Mouse (Mus musculus) heart, adult 2 months (tissue): Measurements from ENCODE around the gene Erf. TPM values are rescaled to one million over a fixed set of nuclear protein-coding genes. Genes with fewer than 3 reads are reported as not detected.

ENCODE experiments used
- DNase-seq, 2 experiments: peaks; one replicate each; pipeline ENCODE4 v3.0.0; 2021
- H3K27ac ChIP-seq: fragments of 200-600 bp; 2 replicates; pipeline ENCODE4 v1.8.1; 2022
- H3K27me3 ChIP-seq: fragments of 200-500 bp; 2 replicates; pipeline ENCODE4 v1.6.1; 2012; ENCODE audit warnings: mild to moderate bottlenecking, low read length, inconsistent platforms, mixed read lengths; ENCODE audit not compliant: control insufficient read depth, insufficient read depth
- H3K36me3 ChIP-seq: fragments of 200-500 bp; 2 replicates; pipeline ENCODE4 v1.6.1; 2012; ENCODE audit warnings: low read length, inconsistent platforms; ENCODE audit not compliant: control insufficient read depth, insufficient read depth
- H3K4me1 ChIP-seq: fragments of 200-500 bp; 2 replicates; pipeline ENCODE4 v1.6.1; 2011; ENCODE audit warnings: low read length; ENCODE audit not compliant: control insufficient read depth, insufficient read depth
- H3K4me3 ChIP-seq: fragments of 200-600 bp; 2 replicates; pipeline ENCODE4 v1.8.1; 2022
- H3K79me2 ChIP-seq: fragments of 200-500 bp; replicated peaks from 2 replicates; pipeline ENCODE4 v1.6.1; 2012; ENCODE audit warnings: mild to moderate bottlenecking, inconsistent platforms, low read length, moderate library complexity, mixed read lengths; ENCODE audit not compliant: control insufficient read depth, insufficient read depth
- H3K9ac ChIP-seq: fragments of 200-500 bp; 2 replicates; pipeline ENCODE4 v1.6.1; 2012; ENCODE audit warnings: low read depth, mild to moderate bottlenecking, control low read depth, inconsistent platforms, low read length, mixed read lengths
- CTCF ChIP-seq: fragments of 200-600 bp; IDR thresholded peaks from 2 replicates; pipeline ENCODE4 v1.8.1; 2022; ENCODE audit warnings: antibody characterized with exemption, mild to moderate bottlenecking, moderate library complexity
- EP300 ChIP-seq: fragments of 200-500 bp; IDR thresholded peaks from 2 replicates; pipeline ENCODE4 v1.6.1; 2011; ENCODE audit warnings: low read depth, low read length, control low read depth; ENCODE audit not compliant: insufficient read depth
- POLR2A ChIP-seq: fragments of 200-500 bp; IDR thresholded peaks from 2 replicates; pipeline ENCODE4 v1.6.1; 2011; ENCODE audit warnings: mild to moderate bottlenecking, low read depth, low read length, control low read depth; ENCODE audit not compliant: insufficient read depth
- WGBS: fragments of 180-500 bp; shearing (Covaris S2); methylation state at CpG from one replicate; pipeline ENCODE4 v1.1.7; 2018; 5-methylcytosine and 5-hydroxymethylcytosine counted together
- intact Hi-C: fragments of 180-260 bp; cut with DNase I; formaldehyde crosslinking; loops from one replicate; pipeline ENCODE4 v1.15.1; 2025
- polyA plus RNA-seq: library from polyadenylated mRNA; depleted of rRNA; stranded (reverse); fragments of >200 nt; gene quantifications from 2 replicates; pipeline ENCODE4 v1.2.3, GENCODE M21; 2012
- total RNA-seq, 2 experiments: library from RNA; stranded (reverse); gene quantifications; 2 replicates each; pipeline ENCODE4 v1.2.3; 2021

Gene Erf
- total and polyA plus RNA-seq, 3 experiments: 16.5 to 21.2 (median 17.1) TPM

DNA sequence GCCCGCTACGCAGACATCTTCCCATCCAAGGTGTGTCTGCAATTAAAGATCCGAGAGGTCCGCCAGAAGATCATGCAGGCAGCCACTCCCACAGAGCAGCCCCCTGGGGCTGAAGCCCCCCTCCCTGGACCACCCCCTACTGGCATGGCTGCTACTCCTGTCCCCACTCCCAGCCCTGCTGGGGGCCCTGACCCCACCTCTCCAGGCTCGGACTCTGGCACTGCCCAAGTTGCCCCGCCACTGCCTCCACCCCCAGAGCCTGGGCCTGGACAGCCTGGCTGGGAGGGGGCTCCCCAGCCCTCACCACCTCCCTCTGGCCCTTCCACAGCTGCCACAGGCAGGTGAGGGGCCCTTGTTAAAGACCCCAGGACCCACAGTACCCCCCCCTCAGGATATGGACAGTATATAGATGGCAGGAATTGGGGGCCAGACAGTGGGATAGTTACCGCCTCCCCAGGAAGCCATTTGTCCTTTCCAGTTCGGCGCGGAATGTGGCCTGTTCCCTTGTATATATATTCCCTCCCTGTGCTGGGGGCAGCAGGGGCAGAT, 42.7 kb upstream of the Erf start:
- DNase-seq: peak in 1 of 2 experiments; percentile 14
- no peak overlapping the region for H3K9ac ChIP-seq
- intact Hi-C loops: no loop called here
- no peak overlapping the region for H3K4me3 ChIP-seq
- no peak for TF ChIP-seq CTCF
- no peak for TF ChIP-seq POLR2A
- TF ChIP-seq EP300: no peak
- H3K4me1 ChIP-seq: no peaks in the 10 kb centered on the region
- WGBS: 81% methylated on average over 10 of the region's 10 CpGs
- no peaks in the 10 kb centered on the region for H3K27me3 ChIP-seq
- no peaks in the 10 kb centered on the region for H3K79me2 ChIP-seq
- H3K27ac ChIP-seq: no peak overlapping the region
- no peaks in the 10 kb centered on the region for H3K36me3 ChIP-seq

DNA sequence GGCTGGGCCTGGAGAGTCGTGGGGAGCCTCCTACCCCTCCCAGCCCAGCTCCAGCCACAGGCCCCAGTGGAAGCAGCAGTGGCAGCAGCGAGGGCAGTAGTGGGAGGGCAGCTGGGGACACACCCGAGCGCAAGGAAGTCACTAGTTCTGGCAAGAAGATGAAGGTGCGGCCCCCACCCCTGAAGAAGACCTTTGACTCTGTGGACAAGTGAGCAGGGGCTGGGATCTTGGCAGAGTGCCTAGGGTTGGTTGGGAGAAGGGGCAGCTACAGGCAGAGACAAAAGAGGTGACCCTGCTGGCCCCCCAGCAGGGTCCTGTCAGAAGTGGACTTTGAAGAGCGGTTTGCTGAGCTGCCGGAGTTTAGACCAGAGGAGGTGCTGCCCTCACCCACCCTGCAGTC, 41.5 kb upstream of the Erf start:
- peak; percentile 4 to 21 for DNase-seq
- TF ChIP-seq EP300: no peak
- TF ChIP-seq CTCF: no peak
- TF ChIP-seq POLR2A: no peak
- Histone ChIP-seq H3K4me3 (no peak overlapping the region), H3K27ac (no peak overlapping the region), H3K36me3 (no peaks in the 10 kb centered on the region), H3K79me2 (no peaks in the 10 kb centered on the region), H3K4me1 (no peaks in the 10 kb centered on the region), H3K27me3 (no peaks in the 10 kb centered on the region), H3K9ac (no peak overlapping the region)
- intact Hi-C loops: no loop called here
- 62% methylated on average over 7 of the region's 7 CpGs for WGBS

DNA sequence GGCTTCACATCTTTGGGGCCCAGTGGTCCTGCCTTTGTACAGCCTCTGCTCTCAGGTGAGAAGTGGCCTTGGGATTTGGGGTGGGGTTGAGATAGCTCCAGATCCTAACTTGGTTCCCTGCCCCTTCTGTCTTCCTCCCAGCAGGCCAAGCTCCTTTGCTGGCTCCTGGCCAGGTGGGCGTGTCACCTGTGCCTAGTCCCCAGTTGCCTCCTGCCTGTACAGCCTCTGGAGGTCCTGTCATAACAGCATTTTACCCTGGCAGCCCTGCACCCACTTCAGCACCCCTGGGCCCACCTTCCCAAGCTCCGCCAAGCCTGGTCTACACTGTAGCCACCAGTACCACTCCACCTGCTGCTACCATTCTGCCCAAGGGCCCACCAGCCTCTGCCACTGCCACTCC, 40.4 kb upstream of the Erf start:
- Histone ChIP-seq H3K9ac (no peak overlapping the region), H3K4me3 (no peak overlapping the region), H3K79me2 (no peaks in the 10 kb centered on the region), H3K36me3 (no peaks in the 10 kb centered on the region), H3K4me1 (no peaks in the 10 kb centered on the region), H3K27ac (no peak overlapping the region), H3K27me3 (no peaks in the 10 kb centered on the region)
- 69% methylated on average over 2 of the region's 2 CpGs for WGBS
- DNase-seq: peak in 1 of 2 experiments; percentile 63
- intact Hi-C loops: no loop called here
- no peak for TF ChIP-seq POLR2A
- TF ChIP-seq CTCF: no peak
- no peak for TF ChIP-seq EP300

DNA sequence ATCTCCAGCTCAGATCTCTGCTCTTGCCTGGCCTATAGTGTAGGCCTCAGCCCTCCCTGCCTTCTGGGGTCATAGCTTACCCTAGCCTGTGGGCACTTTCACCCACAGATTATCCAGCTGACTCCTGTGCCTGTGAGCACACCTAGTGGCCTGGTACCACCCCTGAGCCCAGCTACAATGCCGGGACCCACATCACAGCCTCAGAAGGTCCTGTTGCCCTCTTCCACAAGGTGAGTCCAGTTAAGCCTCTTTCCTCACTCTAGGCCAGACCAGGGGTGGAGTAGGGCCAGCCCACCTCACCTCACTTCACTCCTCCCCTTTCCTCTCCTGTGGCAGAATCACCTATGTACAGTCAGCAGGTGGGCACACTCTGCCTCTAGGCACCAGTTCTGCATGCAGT, 39.9 kb upstream of the Erf start:
- no peak overlapping the region for H3K9ac ChIP-seq
- no peak for DNase-seq
- no peak overlapping the region for H3K4me3 ChIP-seq
- WGBS: 94% methylated on average over 1 of the region's 1 CpGs
- H3K27ac ChIP-seq: no peak overlapping the region
- no peaks in the 10 kb centered on the region for H3K79me2 ChIP-seq
- no peaks in the 10 kb centered on the region for H3K27me3 ChIP-seq
- H3K4me1 ChIP-seq: no peaks in the 10 kb centered on the region
- TF ChIP-seq EP300 (no peak), CTCF (no peak), POLR2A (no peak)
- no peaks in the 10 kb centered on the region for H3K36me3 ChIP-seq
- intact Hi-C loops: no loop called here

DNA sequence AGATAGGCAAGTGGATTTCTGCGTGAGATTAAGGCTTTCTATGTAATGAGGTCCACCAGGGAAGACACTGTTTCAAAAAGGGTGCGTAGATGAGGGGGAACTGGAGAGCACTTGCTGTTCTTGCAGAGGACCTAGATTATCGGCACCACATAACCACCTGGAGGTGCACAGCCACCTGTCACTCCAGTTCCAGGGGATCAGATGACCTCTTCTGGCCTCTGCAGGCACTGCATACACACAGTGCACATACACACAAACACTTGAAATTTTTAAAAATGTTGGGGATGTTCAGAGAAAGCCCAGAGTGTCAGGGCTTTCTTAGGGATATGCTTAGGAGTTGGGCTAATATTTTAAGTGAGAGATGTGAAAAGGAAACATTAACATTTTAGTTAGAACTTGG, 39.4 kb upstream of the Erf start:
- whole genome bisulfite sequencing: 96% methylated on average over 3 of the region's 3 CpGs
- no peaks in the 10 kb centered on the region for H3K4me1 ChIP-seq
- no peak for TF ChIP-seq POLR2A
- peak; percentile 18; the same call in 1 of the 2 replicates for TF ChIP-seq CTCF
- no peaks in the 10 kb centered on the region for H3K36me3 ChIP-seq
- no peaks in the 10 kb centered on the region for H3K27me3 ChIP-seq
- H3K79me2 ChIP-seq: no peaks in the 10 kb centered on the region
- no peak overlapping the region for H3K4me3 ChIP-seq
- H3K9ac ChIP-seq: no peak overlapping the region
- intact Hi-C loops: no loop called here
- no peak overlapping the region for H3K27ac ChIP-seq
- DNase-seq: no peak

DNA sequence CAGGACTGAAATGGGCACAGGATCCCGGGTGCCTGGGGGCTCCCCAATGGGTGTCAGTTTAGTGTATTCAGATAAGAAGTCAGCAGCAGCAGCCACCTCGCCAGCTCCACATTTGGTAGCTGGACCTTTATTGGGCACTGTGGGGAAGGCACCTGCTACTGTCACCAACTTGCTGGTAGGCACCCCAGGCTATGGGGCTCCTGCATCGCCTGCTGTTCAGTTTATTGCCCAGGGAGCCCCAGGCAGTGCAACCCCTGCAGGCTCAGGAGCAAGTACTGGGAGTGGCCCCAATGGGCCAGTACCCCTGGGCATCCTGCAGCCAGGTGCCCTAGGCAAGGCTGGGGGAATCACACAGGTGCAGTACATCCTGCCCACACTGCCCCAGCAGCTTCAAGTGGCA, 38.2 kb upstream of the Erf start:
- Histone ChIP-seq H3K4me3 (no peak overlapping the region), H3K9ac (no peak overlapping the region), H3K36me3 (no peaks in the 10 kb centered on the region), H3K4me1 (peaks cover 2% of the 10 kb centered on the region), H3K79me2 (no peaks in the 10 kb centered on the region), H3K27ac (no peak overlapping the region), H3K27me3 (no peaks in the 10 kb centered on the region)
- WGBS: 77% methylated on average over 3 of the region's 3 CpGs
- intact Hi-C loops: no loop called here
- TF ChIP-seq CTCF (no peak), EP300 (no peak), POLR2A (no peak)
- no peak for DNase-seq
